Mouse (Mus musculus) lung, postnatal 10 days (tissue): ENCODE data around the gene S100a2.
A peak's percentile ranks its signal among the peaks of the same experiment; 100 is the strongest.

Experiments
- DNase-seq: peaks from one replicate; pipeline ENCODE4 v3.0.0; 2021

The S100a2 gene

DNA sequence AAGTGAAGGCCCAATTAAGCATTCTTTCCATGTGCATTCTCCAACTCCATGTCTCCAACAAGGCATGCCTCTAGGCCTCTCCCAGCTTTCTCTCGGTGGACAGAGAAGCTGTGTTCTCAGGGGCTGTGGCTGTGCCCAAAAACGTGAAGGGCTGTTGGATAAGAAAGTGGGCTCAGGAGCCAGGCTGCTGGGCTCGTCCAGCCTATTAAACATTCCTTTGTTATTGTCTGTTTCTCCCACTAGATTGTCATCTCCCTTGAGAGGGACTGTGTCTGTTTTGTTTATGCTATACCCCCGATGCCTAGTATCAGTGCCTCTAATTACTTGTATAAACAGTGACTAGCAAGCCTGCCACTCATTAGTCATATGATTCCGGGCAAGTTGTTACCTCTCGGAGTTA is 7.7 kb downstream of the S100a2 start:
- DNase-seq: no peak

GRCm38 (mm10) chr3:90598212-90598611 is 8.2 kb downstream of the S100a2 start:
- no peak for DNase-seq

GRCm38 (mm10) chr3:90599401-90599800 is 9.4 kb downstream of the S100a2 start:
- no peak for DNase-seq

- DNase-seq: no peak
These were observed 10.0 kb downstream of the S100a2 start for GRCm38 (mm10) chr3:90600036-90600435.

GRCm38 (mm10) chr3:90600458-90601195 is 10.6 kb downstream of the S100a2 start:
- no peak for DNase-seq

- DNase-seq: no peak
These were observed 11.6 kb downstream of the S100a2 start, which contains the start of gene Gm42674 for GRCm38 (mm10) chr3:90601486-90602110. Gene Gm42674, plus strand, starts transcription at chr3:90601904.

GRCm38 (mm10) chr3:90603623-90604022 is 13.6 kb downstream of the S100a2 start, which contains the start of gene S100a4:
Gene S100a4, plus strand, starts transcription at chr3:90603771.
- DNase-seq: peak; percentile 40

GRCm38 (mm10) chr3:90604416-90604815 is 14.4 kb downstream of the S100a2 start:
- DNase-seq: peak; percentile 91

GRCm38 (mm10) chr3:90605049-90605448 is 15.0 kb downstream of the S100a2 start:
- no peak for DNase-seq

DNA sequence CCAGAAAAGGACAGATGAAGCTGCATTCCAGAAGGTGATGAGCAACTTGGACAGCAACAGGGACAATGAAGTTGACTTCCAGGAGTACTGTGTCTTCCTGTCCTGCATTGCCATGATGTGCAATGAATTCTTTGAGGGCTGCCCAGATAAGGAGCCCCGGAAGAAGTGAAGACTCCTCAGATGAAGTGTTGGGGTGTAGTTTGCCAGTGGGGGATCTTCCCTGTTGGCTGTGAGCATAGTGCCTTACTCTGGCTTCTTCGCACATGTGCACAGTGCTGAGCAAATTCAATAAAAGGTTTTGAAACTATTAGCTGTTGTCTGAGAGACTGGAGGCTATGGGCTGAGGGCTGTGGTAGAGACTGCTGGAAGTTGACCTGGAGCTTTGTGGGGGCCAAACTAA is 15.7 kb downstream of the S100a2 start:
- no peak for DNase-seq

GRCm38 (mm10) chr3:90606185-90606584 is 16.1 kb downstream of the S100a2 start:
- DNase-seq: no peak

GRCm38 (mm10) chr3:90607361-90607760 is 17.3 kb downstream of the S100a2 start:
- no peak for DNase-seq

DNA sequence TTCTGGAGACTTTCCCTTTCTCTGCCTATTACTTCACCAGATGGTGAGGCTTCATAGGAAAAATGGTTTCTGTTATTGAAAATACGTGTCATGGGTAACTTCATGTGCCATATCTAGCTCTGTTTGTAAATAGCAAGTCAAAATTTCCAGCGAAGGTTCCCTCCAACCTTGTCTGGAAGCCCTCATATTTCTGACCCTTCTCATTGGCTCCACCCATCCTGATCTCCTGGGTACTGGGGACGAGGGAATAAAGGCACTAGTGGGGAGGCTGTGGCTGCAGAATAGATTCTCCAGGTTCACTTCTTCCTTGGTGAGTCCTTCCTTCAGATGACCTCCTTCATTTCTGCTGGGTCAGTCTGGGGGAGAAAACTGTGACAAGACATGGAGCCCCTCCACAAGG is 18.2 kb downstream of the S100a2 start, which contains the start of gene S100a5:
S100a5 (plus strand) TSS at position 301 of the 400 bp plus-strand sequence.
- no peak for DNase-seq

DNA sequence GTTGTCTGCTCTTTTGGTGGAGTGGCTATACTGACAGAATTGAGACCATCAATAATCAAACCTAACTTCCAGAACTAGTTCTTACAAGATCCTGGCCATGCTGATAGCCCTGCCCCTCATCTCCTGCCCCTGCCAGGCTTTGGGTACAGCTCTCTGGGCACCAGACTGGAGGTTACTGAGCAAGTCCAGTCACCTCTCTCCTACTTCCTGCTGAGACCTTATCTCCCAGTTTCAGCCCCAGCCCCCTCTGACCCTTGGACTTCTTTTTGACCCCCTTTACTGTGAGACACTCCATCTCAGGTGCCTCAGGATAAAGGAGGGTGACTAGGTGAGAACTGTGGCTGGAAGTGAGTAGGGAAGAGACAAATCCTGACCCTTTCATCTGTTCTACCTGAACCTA is 19.1 kb downstream of the S100a2 start:
- DNase-seq: no peak

DNA sequence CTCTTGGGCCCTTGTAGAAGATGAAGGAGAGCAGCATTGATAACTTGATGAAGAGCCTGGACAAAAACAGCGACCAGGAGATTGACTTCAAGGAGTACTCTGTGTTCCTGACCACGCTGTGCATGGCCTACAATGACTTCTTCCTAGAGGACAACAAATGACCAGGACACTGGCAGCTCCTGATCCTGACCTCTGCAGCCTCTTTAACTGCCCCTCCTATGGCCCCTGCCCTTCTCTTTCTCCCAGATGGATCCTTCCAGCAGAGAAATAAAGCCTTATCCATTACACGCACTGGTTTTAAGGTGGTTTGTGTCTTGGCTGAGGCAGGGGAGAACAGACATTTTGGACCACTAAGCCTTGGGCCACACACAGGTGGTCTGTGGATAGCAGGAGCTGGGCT is 21.4 kb downstream of the S100a2 start:
- no peak for DNase-seq

DNA sequence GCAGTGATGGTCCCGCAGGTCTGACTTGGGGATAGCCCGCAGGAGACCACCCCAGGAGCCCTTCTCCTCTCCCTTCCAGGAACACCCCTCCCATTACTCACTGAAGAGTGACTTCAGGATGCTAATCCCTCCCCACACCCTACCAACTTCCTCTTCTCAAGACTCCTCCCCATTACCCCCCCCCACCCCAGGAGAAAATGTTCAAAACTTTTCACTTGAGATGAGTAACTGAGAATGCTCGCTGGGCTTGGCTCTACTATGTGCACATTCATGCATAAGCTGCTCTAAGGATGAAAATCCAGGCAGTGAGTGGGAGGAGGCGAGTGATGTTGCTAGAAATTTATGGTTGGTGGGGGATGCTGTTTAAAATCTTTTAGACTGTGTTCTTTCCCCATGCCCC is 22.0 kb downstream of the S100a2 start:
- no peak for DNase-seq

GRCm38 (mm10) chr3:90612728-90613291 is 22.8 kb downstream of the S100a2 start, which contains the start of gene S100a6:
Gene S100a6, plus strand, starts transcription at chr3:90612882.
- DNase-seq: peak; percentile 84

- no peak for DNase-seq
These were observed 23.6 kb downstream of the S100a2 start for GRCm38 (mm10) chr3:90613461-90614147.

GRCm38 (mm10) chr3:90614148-90614530 is 24.1 kb downstream of the S100a2 start:
- DNase-seq: no peak

GRCm38 (mm10) chr3:90614611-90615251 is 24.7 kb downstream of the S100a2 start:
- no peak for DNase-seq

GRCm38 (mm10) chr3:90615415-90615814 is 25.4 kb downstream of the S100a2 start:
- DNase-seq: peak; percentile 91

- no peak for DNase-seq
These were observed 25.9 kb downstream of the S100a2 start for GRCm38 (mm10) chr3:90615911-90616310.

GRCm38 (mm10) chr3:90617586-90617985 is 27.5 kb downstream of the S100a2 start:
- DNase-seq: no peak
